Mouse (Mus musculus) heart, embryonic 10.5 days (tissue): ENCODE measurements at regions not wholly inside any gene's neighbourhood (a gene's known extent, or its start where the extent isn't known, plus 50 kb on each side); places are given as distances from the start of the nearest gene placed in this dataset.

Experiments used
- DNase-seq: peaks from one replicate; pipeline ENCODE4 v3.0.0-alpha.2; 2017; ENCODE audit warnings: low spot score
- H3K27ac ChIP-seq: fragments of 300-500 bp; sonication (generic); 2 replicates; pipeline ENCODE4 v1.5.1; 2016; ENCODE audit warnings: mild to moderate bottlenecking
- H3K27me3 ChIP-seq: fragments of 300-500 bp; sonication (generic); 2 replicates; pipeline ENCODE4 v1.6.1; 2016; ENCODE audit warnings: mild to moderate bottlenecking; ENCODE audit not compliant: poor library complexity, insufficient read depth, severe bottlenecking
- H3K36me3 ChIP-seq: fragments of 300-500 bp; sonication (generic); 2 replicates; pipeline ENCODE4 v1.6.1; 2016; ENCODE audit warnings: mild to moderate bottlenecking, moderate library complexity
- H3K4me1 ChIP-seq: fragments of 300-500 bp; sonication (generic); 2 replicates; pipeline ENCODE4 v1.6.1; 2016; ENCODE audit warnings: mild to moderate bottlenecking
- H3K4me3 ChIP-seq: fragments of 300-500 bp; sonication (generic); 2 replicates; pipeline ENCODE4 v1.5.1; 2016; ENCODE audit warnings: mild to moderate bottlenecking, moderate library complexity
- H3K9me3 ChIP-seq: fragments of 300-500 bp; sonication (generic); 2 replicates; pipeline ENCODE4 v1.6.1; 2016; ENCODE audit warnings: mild to moderate bottlenecking, moderate library complexity
- WGBS: fragments of 180-500 bp; shearing (Covaris S2); methylation state at CpG from one replicate; pipeline ENCODE4 v1.1.7; 2016; 5-methylcytosine and 5-hydroxymethylcytosine counted together

GRCm38 (mm10) chr12:51294971-51295477, 52.8 kb upstream of the G2e3 start:
- DNase-seq: no peak
- Histone ChIP-seq H3K27me3 (no peaks in the 10 kb centered on the region), H3K9me3 (no peaks in the 10 kb centered on the region), H3K4me1 (no peaks in the 10 kb centered on the region), H3K27ac (no peak overlapping the region), H3K4me3 (no peak overlapping the region), H3K36me3 (no peaks in the 10 kb centered on the region)
- 87% methylated on average over 4 of the region's 4 CpGs for WGBS

GRCm38 (mm10) chr12:51278358-51278757, 69.5 kb upstream of the G2e3 start:
- WGBS: 65% methylated on average over 1 of the region's 1 CpGs
- no peaks in the 10 kb centered on the region for H3K36me3 ChIP-seq
- DNase-seq: no peak
- no peaks in the 10 kb centered on the region for H3K4me1 ChIP-seq
- no peak overlapping the region for H3K27ac ChIP-seq
- H3K4me3 ChIP-seq: no peak overlapping the region
- no peaks in the 10 kb centered on the region for H3K27me3 ChIP-seq
- H3K9me3 ChIP-seq: no peaks in the 10 kb centered on the region

DNA sequence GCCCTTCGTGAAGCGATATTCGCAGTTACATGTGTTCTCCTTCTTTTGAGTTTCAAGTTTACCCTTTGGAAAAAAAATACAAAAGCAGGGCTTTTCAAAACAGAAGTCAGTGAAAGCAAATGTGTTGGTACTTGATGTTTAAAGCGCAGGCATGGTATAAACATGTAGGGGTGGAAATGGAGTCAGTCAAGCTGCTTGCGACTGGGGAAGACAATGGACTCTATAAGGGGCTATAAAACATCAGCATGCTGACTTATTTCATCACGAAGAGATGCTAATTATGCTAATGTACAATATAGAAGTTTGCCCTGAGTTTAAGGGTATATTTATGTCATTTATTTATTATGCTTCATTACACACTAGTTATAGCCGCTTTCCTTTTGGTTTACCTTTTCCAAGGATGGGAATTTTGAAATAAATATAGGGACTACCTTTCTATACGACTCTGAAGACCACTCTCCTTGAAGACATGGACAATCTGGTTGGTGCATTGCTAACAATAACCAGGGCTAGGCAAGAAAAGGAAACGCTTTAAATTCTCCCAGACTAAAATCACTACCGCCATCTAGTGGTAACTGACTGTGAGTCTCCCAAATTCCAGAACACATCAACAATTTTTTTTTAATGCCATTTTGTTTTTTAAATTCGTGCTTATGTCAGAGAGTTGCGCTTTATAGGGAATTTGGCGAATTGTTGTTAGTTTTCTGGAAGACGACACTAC, 71.9 kb upstream of the G2e3 start:
- H3K4me3 ChIP-seq: no peak overlapping the region

DNA sequence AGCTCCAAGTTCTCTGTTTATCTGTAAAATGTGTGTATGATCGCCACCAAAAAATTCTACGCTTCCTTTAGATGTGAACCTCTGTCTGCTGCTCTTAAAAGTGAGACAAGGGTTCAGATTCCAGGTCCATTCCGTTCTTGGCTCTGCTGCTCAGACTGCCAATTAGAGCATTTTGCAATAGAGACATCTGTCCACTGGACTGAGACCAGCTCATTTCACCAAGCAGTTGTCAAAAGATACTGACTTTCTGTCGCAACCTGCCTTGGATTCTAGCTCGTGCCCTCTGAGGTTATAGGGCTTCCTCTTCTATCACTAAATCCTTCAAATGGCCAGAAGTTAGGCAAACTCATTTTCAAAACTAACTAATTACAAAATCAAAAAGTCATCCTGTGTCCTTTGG, 74.4 kb upstream of the G2e3 start:
- no peak for DNase-seq
- no peaks in the 10 kb centered on the region for H3K4me1 ChIP-seq
- H3K27me3 ChIP-seq: no peaks in the 10 kb centered on the region
- no peak overlapping the region for H3K4me3 ChIP-seq
- no peaks in the 10 kb centered on the region for H3K9me3 ChIP-seq
- WGBS: 87% methylated on average over 5 of the region's 5 CpGs
- no peaks in the 10 kb centered on the region for H3K36me3 ChIP-seq
- no peak overlapping the region for H3K27ac ChIP-seq

More for the DNA sequence above, 71.9 kb upstream of the G2e3 start:
- DNase-seq: no peak
- H3K9me3 ChIP-seq: no peaks in the 10 kb centered on the region
- no peaks in the 10 kb centered on the region for H3K27me3 ChIP-seq
- no peaks in the 10 kb centered on the region for H3K36me3 ChIP-seq
- H3K27ac ChIP-seq: no peak overlapping the region
- no peaks in the 10 kb centered on the region for H3K4me1 ChIP-seq
- 46% methylated on average over 14 of the region's 14 CpGs for WGBS

DNA sequence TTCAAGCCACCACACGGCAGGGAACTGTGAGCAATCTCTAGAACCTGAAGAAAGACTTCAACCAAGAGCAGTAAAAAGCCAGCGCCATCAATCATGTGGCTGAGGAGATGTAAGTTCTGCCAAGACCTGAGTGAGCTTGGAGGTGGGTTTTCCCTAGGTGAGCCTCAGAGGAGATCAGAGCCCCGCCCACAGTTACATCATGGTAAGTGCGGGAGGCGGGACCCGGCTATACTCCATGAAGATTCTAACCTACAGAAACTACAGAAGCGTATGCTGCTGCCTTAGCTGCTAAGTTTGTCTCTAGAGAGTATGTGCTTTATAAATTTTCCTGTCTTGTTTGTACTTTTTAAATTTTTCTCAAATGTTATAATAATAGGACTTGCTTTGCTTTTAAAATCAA, 105.0 kb upstream of the G2e3 start:
- DNase-seq: no peak
- Histone ChIP-seq H3K36me3 (no peaks in the 10 kb centered on the region), H3K4me1 (no peaks in the 10 kb centered on the region), H3K27ac (no peak overlapping the region), H3K4me3 (no peak overlapping the region), H3K27me3 (no peaks in the 10 kb centered on the region), H3K9me3 (no peaks in the 10 kb centered on the region)
- 78% methylated on average over 7 of the region's 7 CpGs for WGBS

DNA sequence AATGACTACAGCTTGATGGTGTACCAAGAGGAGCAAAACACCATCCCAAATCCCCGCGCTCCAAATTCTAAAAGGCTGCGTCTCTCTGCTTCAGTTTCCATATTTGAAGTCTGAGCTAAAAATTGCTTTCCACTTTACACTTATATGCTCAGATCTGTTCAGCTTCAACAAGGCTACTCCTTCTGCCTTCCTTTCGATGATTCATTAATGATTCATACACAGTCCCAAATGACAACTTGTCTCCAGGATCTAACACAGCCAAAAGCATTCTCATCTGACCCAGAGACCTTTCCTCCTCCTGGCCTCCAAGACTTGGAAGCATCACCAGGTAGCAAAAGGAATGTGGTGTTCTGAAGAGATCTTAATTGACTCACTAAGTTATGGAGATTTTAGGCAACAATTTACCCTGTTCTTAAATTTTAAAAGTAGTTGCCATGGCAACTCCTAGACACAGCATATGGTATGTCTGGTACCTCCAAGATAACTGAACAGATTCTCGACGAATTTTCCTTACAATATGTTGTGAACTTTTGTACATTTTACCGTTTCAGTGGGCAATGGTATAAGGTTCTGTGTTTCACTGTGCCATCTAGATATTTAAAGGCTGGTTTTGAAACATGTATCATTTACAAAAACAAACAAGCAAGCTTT, 106.6 kb upstream of the G2e3 start:
- WGBS: 86% methylated on average over 7 of the region's 7 CpGs
- Histone ChIP-seq H3K36me3 (no peaks in the 10 kb centered on the region), H3K4me3 (no peak overlapping the region), H3K27me3 (no peaks in the 10 kb centered on the region), H3K27ac (no peak overlapping the region), H3K4me1 (no peaks in the 10 kb centered on the region), H3K9me3 (no peaks in the 10 kb centered on the region)
- no peak for DNase-seq

GRCm38 (mm10) chr12:51211691-51212090, 136.2 kb upstream of the G2e3 start:
- Histone ChIP-seq H3K4me3 (no peak overlapping the region), H3K9me3 (no peaks in the 10 kb centered on the region), H3K4me1 (no peaks in the 10 kb centered on the region), H3K27ac (no peak overlapping the region), H3K27me3 (no peaks in the 10 kb centered on the region), H3K36me3 (no peaks in the 10 kb centered on the region)
- no peak for DNase-seq
- WGBS: 28% methylated on average over 2 of the region's 2 CpGs

- no peaks in the 10 kb centered on the region for H3K27me3 ChIP-seq
- no peak overlapping the region for H3K27ac ChIP-seq
- DNase-seq: no peak
- no peak overlapping the region for H3K4me3 ChIP-seq
- no peaks in the 10 kb centered on the region for H3K36me3 ChIP-seq
- H3K4me1 ChIP-seq: no peaks in the 10 kb centered on the region
- H3K9me3 ChIP-seq: no peaks in the 10 kb centered on the region
- 72% methylated on average over 5 of the region's 5 CpGs for WGBS
Observed at GRCm38 (mm10) chr12:51196289-51196688, 151.6 kb upstream of the G2e3 start.

DNA sequence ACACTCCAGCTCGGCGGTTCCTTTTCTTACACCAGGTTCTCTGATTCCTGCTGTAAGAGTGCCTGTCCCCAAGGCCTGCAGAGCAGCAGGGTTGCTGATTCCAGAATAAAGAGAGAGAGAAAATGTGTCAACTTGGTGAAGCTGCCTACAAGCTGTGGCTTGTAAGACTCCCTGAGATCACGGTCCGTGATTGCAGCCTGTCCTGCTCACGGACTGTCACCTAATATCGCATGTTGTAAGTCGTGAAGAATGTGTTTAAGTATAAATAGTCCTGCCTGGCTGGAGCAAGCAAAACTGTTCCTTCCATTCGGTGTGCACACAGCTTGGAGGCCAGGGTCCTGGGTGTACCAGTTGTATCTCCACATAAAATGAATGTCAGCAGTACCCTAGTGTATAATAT, 152.7 kb upstream of the G2e3 start:
- DNase-seq: no peak
- Histone ChIP-seq H3K4me1 (no peaks in the 10 kb centered on the region), H3K27me3 (no peaks in the 10 kb centered on the region), H3K27ac (no peak overlapping the region), H3K9me3 (no peaks in the 10 kb centered on the region), H3K36me3 (no peaks in the 10 kb centered on the region), H3K4me3 (no peak overlapping the region)
- 72% methylated on average over 8 of the region's 8 CpGs for WGBS

- 43% methylated on average over 1 of the region's 1 CpGs for WGBS
Observed at GRCm38 (mm10) chr12:51190754-51191153, 157.1 kb upstream of the G2e3 start.

DNA sequence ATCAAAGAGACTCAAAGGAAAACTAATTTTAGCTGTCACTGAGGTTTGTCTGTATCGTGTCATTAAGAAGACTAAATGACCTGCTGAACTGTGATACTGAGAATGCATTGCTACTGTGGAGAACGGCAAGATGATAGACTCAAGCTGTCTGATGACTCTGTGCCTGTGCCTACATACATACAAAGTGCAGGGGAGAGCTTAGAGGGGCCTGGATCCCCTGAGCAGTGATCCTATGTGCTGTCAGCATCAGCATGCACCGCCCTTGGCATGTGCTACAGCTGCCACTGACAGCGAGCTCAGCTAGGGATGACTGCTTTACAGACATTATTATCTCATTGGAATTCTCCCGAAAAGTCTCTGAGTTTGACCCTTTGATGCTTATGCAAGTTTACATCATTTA, 157.7 kb upstream of the G2e3 start:
- no peaks in the 10 kb centered on the region for H3K4me1 ChIP-seq
- WGBS: 65% methylated on average over 5 of the region's 5 CpGs

More at GRCm38 (mm10) chr12:51190754-51191153, 157.1 kb upstream of the G2e3 start:
- Histone ChIP-seq H3K4me1 (no peaks in the 10 kb centered on the region), H3K27ac (no peak overlapping the region), H3K9me3 (no peaks in the 10 kb centered on the region), H3K27me3 (no peaks in the 10 kb centered on the region), H3K4me3 (no peak overlapping the region), H3K36me3 (no peaks in the 10 kb centered on the region)
- no peak for DNase-seq

GRCm38 (mm10) chr12:51188229-51188628, 159.6 kb upstream of the G2e3 start:
- Histone ChIP-seq H3K36me3 (no peaks in the 10 kb centered on the region), H3K9me3 (no peaks in the 10 kb centered on the region), H3K4me3 (no peak overlapping the region), H3K27me3 (no peaks in the 10 kb centered on the region), H3K4me1 (no peaks in the 10 kb centered on the region), H3K27ac (no peak overlapping the region)
- no peak for DNase-seq

More for the DNA sequence above, 157.7 kb upstream of the G2e3 start:
- no peaks in the 10 kb centered on the region for H3K9me3 ChIP-seq
- H3K27me3 ChIP-seq: no peaks in the 10 kb centered on the region
- no peak overlapping the region for H3K4me3 ChIP-seq
- H3K36me3 ChIP-seq: no peaks in the 10 kb centered on the region
- no peak for DNase-seq
- H3K27ac ChIP-seq: no peak overlapping the region

DNA sequence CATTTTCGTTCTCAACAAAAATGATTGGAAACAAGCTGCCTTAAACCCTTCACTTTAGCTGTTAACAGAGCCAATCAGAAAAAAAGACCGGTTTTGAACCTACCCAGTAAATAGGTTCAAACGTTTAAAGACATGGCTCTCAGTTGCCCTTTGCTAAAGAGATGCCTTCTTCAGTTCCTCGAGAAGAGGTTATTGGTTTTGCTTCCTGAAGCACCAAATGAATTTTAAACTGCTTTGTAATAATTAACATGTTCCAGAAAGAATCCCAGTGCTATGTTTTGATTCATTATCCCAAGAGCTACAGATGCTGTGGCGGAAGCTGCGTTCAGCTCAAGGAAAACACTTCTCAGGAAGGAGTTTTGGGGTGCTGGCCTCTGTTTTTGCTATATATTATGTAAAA, 160.1 kb upstream of the G2e3 start:
- Histone ChIP-seq H3K36me3 (no peaks in the 10 kb centered on the region), H3K4me3 (no peak overlapping the region), H3K27ac (no peak overlapping the region), H3K9me3 (no peaks in the 10 kb centered on the region), H3K4me1 (no peaks in the 10 kb centered on the region), H3K27me3 (no peaks in the 10 kb centered on the region)
- no peak for DNase-seq
- 76% methylated on average over 6 of the region's 6 CpGs for WGBS
